Mouse (Mus musculus): ENCODE measurements at regions not wholly inside any gene's neighbourhood (a gene's known extent, or its start where the extent isn't known, plus 50 kb on each side); places are given as distances from the start of the nearest gene placed in this dataset.
A peak's percentile ranks its signal among the peaks of the same experiment; 100 is the strongest.

DNA sequence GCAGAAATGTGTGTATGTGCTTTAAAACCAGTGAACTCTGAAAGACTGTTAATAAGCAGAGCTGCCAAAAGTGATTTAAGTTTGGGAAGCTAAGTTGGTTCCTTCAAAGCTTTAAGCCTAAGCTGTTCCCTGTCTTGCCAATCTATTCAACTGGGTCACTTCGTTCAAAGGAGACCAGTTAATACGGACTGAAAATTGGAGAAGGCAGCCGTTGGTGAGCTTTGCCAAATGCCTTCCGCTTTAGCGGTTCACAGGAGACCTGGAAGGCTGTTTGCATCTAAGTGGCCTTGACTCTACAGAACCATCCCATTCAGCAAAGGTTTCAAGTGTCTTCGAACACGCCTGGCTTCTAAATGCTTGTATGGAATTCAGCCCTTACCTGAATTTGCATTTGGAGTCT is 68.2 kb upstream of the Mkln1 start:
- intact Hi-C loops (cut with DNase I): no loop called here
- no peak for DNase-seq

DNA sequence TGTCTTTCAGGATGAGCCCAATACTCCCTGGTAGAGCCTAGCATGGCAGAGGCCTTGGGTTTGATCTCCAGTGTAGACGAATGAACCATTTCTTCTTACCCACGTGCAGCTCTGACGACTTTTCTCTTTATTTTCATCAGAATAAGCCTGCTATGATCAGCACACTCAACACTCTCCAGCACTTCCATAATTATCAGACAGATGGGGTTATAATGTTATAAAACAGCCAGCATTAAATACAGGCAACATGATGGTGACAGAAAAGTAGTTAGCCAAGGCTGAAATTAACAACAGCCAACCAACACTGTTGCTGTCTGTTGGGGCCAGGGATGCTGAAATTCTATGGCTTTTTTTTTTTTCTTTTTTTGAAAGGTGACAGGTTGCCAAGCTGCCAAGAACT is 67.7 kb upstream of the Mkln1 start:
- intact Hi-C loops (cut with DNase I): no loop called here
- no peak for DNase-seq

DNA sequence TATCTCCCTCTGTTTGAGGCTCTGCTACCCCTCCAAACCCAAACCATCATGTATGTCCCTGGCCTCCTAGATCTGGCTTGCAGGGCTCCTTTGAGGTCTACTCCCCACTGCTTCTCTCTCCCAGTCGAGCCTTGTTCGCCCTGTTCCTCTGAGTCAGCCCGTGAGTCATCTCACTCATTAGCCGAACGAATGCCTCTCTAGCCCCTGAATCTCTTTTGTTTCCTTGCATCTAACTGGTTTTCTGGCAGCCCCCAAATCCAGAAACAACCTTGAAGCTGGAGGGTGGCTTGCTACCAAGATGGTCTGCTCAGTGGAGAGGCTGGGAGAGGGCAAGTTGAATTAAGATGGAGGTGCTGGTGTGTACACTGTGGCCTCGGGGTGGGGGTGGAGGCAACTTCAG is 66.3 kb upstream of the Mkln1 start:
- DNase-seq: no peak
- intact Hi-C loops (cut with DNase I): no loop called here

DNA sequence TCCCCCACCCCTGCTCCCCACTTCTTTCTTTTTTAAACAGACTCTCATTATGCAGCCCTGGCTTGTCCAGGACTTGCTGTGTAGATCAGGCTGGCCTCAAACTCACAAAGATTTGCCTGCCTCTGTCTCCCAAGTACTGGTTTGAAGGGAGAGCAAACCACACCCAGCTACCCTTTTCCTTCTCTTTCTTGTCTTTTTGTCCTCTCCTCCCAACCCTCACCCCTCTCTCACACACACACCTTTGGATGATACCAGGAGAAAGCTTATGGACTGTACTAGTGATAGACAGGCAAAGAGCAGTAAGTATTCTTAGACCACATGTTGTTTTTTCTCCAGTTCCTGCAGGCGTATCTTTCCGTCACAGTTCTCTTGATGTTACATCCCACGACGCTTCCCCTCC is 65.8 kb upstream of the Mkln1 start:
- intact Hi-C loops (cut with DNase I): no loop called here
- no peak for DNase-seq

DNA sequence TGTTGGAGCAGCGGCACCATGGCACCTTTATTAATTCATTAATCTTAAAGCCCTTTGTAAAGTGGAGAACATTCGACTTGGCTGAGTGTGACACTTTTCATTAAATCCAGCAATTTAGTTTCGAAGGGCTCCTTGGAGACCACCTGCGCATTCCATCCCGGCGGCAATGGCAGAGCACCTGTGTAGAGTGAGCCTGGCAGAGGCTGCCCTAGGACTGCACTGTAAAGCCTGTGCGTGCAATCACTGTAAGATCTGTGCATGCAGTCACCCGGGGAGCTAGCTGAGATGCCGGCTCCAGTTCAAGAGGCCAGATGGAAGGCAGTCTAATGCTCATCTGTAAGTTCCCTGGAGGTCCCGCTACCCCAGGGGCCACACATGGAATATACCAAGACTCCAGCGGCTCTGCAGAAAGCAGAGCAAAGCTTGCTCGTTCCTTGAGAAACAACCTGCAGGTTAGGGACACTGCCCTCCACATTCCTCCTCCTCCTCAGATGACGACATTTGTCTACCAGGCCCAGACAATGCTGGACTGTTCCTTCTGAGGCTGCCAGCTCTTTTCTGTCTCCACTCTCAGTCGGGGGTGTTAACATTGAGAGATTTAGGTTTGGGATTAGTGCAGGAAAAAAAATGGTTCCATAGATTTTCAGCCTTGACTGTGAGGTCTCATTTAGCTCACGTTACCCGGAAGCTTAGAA is 65.2 kb upstream of the Mkln1 start:
- intact Hi-C loops (cut with DNase I): no loop called here
- DNase-seq: no peak

DNA sequence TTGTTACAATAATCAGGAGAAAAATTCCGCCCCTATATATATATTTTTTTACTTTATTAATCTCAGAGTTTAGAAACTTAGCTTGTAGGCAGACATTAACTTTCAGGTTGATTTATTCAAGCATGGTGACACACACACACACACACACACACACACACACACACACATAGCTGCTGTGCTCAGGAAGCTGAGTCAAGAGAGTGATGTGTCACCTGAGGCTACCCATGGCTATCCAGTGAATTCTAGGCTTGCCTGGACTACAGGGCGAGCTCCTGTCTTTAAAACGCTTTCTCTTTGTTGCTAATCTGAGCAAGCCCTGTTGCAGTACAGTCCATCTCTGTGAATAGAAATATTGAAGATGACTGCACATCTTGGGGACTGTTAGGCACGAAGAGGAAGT is 64.4 kb upstream of the Mkln1 start:
- intact Hi-C loops (cut with DNase I): no loop called here
- DNase-seq: no peak

DNA sequence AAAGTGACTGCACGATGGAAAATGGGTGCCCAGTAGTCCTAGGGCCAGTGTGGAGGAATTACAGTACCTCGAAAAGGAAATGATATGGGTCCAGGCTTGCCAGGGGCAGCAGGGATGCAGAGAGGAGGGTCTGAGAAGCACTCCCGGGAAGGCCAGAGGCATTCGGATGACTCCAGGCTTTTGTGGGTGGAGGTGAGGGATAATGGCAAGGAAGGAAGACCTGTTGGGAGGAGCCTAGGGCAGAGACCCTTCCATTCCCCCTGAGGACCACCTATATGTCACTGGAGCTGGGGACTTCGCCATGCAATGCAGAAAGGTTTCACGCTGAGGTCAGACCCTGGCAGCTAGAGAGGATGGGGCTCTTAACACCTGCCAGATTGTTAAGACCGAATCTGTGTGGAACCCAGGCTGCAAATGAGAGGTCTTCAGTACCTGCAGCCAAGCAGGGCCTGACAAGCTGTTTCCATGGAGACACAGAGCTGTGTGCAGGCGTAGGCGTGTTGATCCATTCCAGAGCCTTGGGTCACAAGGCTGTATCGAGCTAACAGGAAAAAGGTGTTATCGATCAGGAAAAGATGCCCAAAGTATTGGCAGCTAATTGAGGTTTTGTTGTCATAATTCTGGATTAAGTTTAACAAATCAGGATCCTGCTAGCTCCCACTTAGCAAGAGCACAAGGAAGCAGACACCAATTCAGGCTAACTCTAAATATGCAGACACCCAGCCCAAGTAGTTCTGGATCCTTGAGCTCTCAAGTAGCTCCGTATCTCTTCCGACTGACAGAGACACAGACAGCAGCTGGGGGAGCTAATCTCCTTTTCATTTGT is 59.2 kb upstream of the Mkln1 start:
- intact Hi-C loops (cut with DNase I): no loop called here
- DNase-seq: no peak

DNA sequence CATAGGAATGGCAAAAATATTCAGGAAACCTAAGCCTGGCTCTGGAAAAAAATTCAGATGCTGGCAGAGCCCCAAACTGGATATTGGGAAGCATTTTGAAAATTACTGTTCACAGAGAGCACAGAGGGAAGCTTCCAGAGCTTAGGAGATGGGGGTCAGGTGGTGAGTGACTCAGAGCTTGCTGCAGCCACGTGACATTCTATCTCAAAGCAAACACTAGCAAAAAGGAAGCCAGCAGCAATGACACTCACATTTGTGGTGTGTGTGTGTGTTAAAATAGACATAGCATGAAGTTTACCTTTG is 58.6 kb upstream of the Mkln1 start:
- DNase-seq: peak in 1 of 2 experiments; percentile 30
- intact Hi-C loops (cut with DNase I): no loop called here

DNA sequence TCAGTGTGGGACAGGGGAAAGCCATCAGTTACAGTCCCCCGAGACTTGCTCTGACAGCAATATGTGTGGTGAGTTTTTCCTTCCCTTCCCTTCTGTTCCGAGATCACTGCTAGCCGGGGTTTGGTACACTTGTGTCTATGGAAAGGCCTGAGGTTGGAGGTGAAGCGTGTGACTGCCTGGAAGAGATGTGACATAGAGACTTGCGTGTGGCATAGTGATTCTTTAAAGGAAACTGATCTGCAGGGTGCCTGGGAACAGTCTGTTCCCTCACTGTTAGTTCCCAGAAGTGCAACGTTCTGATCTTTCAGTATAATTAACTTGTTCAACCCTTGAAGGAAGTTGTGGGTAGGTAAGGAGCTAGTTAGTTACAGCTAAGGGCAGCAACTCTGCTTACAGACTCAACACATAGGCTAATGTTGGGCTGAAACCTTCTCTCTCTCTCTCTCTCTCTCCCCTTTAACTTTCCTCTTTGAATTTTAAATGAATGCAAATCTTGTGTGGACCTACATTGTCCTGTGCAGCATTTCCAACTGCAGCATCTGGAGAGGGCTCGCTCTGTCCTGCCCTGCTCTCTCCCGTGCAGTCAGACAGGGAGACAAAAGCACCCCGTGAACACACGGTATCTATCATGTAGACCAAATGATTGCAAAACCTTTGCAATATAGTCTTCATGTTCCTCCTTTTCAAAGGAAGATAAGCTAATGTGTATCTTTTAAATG is 53.0 kb upstream of the Mkln1 start:
- no peak for DNase-seq
- intact Hi-C loops (cut with DNase I): no loop called here

DNA sequence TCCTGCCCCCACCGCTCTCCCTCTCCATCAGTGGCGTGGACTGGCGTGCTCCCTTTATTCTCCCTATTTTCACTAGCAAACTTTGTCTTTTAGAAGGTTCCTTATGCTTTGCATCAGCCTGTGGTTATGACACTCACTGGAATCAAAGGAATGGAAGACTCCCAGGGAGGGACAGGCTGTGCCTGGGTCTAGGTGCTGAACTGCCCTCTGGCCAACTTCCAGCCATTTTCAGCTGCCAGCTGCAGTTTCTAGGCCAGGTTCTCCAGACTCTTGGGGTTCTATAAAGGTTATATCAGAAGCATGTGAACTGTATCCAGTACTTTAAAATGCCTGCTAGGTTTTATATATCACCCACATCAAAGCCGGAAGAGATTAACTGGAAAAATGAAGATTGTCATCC is 50.2 kb upstream of the Mkln1 start:
- no peak for DNase-seq
- intact Hi-C loops (cut with DNase I): no loop called here

Small RNA genes in the stretch of these regions (microRNA-seq; reads per million reads assigned to microRNA genes)
- gene Mir29a (350 to 681 reads per million in 2 experiments), gene Mir29b-1 (10.9 to 14.9 reads per million in 2 experiments)
